Mouse (Mus musculus) brain, embryonic 14.5 days (tissue): Measurements from ENCODE around the gene Hyal2.

Source experiments
- CTCF ChIP-seq: fragments of 200-500 bp; IDR thresholded peaks from 2 replicates; pipeline ENCODE4 v1.5.1; 2012; ENCODE audit warnings: inconsistent platforms, mild to moderate bottlenecking, moderate library complexity, borderline replicate concordance; ENCODE audit not compliant: insufficient read depth, insufficient read length; ENCODE audit errors: extremely low read depth
- POLR2A ChIP-seq: fragments of 200-500 bp; IDR thresholded peaks from 2 replicates; pipeline ENCODE4 v1.6.1; 2012; ENCODE audit warnings: mild to moderate bottlenecking, inconsistent platforms, borderline replicate concordance; ENCODE audit not compliant: poor library complexity, insufficient read depth, insufficient read length, severe bottlenecking; ENCODE audit errors: extremely low read depth

- no peak for TF ChIP-seq CTCF
- TF ChIP-seq POLR2A = no peak
Measured at GRCm38 (mm10) chr9:107601275-107601674, 33.5 kb downstream of the Hyal2 start.
